Mouse (Mus musculus) cerebellum, adult 2 months (tissue): ENCODE measurements around the gene Zc3h18.

ENCODE experiments used
- CTCF ChIP-seq: fragments of 200-500 bp; IDR thresholded peaks from 2 replicates; pipeline ENCODE4 v1.5.1; 2011; ENCODE audit warnings: low read depth, mild to moderate bottlenecking, control low read depth, low read length, moderate library complexity, borderline replicate concordance; ENCODE audit not compliant: insufficient read depth
- POLR2A ChIP-seq: fragments of 200-500 bp; IDR thresholded peaks from 2 replicates; pipeline ENCODE4 v1.6.1; 2011; ENCODE audit warnings: low read length, control low read depth, borderline replicate concordance; ENCODE audit not compliant: insufficient read depth

DNA sequence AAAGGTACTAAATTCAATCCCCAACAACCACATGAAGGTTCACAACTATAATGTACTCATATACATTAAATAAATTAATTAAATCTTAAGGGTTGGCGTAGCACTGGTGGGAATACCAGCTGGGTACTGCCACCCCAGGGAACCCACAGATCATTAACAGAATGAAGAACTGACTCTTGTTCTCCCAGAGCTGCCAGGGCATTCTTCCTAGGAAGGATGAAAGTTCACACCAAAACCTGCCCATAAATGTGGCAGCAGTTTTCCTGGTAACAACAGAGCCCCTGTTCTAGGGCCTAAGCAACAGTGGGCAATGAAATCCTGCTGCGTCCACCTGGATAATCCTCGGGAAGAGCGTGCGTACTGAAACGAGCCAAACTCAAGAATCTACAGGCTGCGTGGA lies 65.9 kb downstream of the Zc3h18 start:
- no peak for TF ChIP-seq POLR2A
- no peak for TF ChIP-seq CTCF
